Mouse (Mus musculus): ENCODE measurements around the gene Mrps6.

DNA sequence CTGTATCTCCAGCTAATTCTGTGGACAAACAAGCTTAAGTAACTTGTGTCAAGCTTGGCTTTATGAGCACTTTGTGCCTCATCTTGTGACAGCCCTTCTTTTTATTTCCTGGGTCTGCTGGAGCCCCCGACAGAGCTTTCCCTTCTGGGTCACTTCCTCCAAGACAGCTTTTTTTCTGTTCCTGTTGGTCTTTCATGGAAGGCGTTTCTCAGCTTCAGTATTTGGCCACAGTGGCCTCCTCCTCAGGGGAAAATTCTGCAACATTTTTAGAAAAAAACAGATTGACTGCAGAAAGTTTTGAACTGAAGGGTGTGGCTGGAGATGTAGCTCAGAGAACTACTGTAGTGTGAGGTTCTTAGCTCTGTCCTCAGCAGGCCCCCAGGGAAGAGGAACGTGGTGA lies 31.2 kb downstream of the Mrps6 start:
- TF ChIP-seq GATA1 (IDR thresholded peaks at IDR 0.05; ENCODE audit: borderline replicate concordance, low read length) (no peak), FLI1 (IDR thresholded peaks at IDR 0.05; ENCODE audit: low read length) (no peak)
